Mouse (Mus musculus) midbrain, embryonic 15.5 days (tissue): ENCODE measurements around the gene Trpm7. TPM values are rescaled to one million over a fixed set of nuclear protein-coding genes. Genes with fewer than 3 reads are reported as not detected.

Source experiments
- ATAC-seq: fragments of 200-750 bp; cut with Nextera tagmentation; replicated peaks from 2 replicates; pipeline ENCODE4 v1.8.0; 2017; ENCODE audit warnings: moderate TSS enrichment
- H3K27ac ChIP-seq: fragments of 300-500 bp; sonication (generic); 2 replicates; pipeline ENCODE4 v1.5.1; 2015; ENCODE audit warnings: mild to moderate bottlenecking, inconsistent platforms
- H3K27me3 ChIP-seq: fragments of 300-500 bp; sonication (generic); replicated peaks from 2 replicates; pipeline ENCODE4 v1.6.1; 2015; ENCODE audit warnings: inconsistent platforms
- H3K36me3 ChIP-seq: fragments of 300-500 bp; sonication (generic); replicated peaks from 2 replicates; pipeline ENCODE4 v1.6.1; 2015; ENCODE audit warnings: inconsistent platforms
- H3K4me1 ChIP-seq: fragments of 300-500 bp; sonication (generic); 2 replicates; pipeline ENCODE4 v1.6.1; 2015; ENCODE audit warnings: inconsistent platforms
- H3K4me2 ChIP-seq: fragments of 300-500 bp; sonication (generic); 2 replicates; pipeline ENCODE4 v1.6.1; 2015; ENCODE audit warnings: inconsistent platforms, mild to moderate bottlenecking, moderate library complexity
- H3K4me3 ChIP-seq: fragments of 300-500 bp; sonication (generic); 2 replicates; pipeline ENCODE4 v1.5.1; 2015; ENCODE audit warnings: mild to moderate bottlenecking, inconsistent platforms
- H3K9ac ChIP-seq: fragments of 300-500 bp; sonication (generic); 2 replicates; pipeline ENCODE4 v1.6.1; 2015; ENCODE audit warnings: mild to moderate bottlenecking, inconsistent platforms
- H3K9me3 ChIP-seq: fragments of 300-500 bp; sonication (generic); 2 replicates; pipeline ENCODE4 v1.6.1; 2016; ENCODE audit warnings: inconsistent platforms
- WGBS: fragments of 180-500 bp; shearing (Covaris S2); methylation state at CpG from one replicate; pipeline ENCODE4 v1.1.7; 2015; ENCODE audit warnings: mixed read lengths; 5-methylcytosine and 5-hydroxymethylcytosine counted together
- microRNA-seq: library from miRNA; unstranded; fragments of <30 nt; microRNA quantifications from one replicate; pipeline ENCODE4, GENCODE M21; 2016
- polyA plus RNA-seq: library from polyadenylated mRNA; unstranded; fragments of >200 nt; fragmentation: Nextera tagmentation; extraction: Ambion mirVana; gene quantifications from 2 replicates; pipeline ENCODE4 v1.2.1, GENCODE M21; 2015

Trpm7 gene
- polyA plus RNA-seq, 1 experiment from 2014 or later: 40.0 TPM

DNA sequence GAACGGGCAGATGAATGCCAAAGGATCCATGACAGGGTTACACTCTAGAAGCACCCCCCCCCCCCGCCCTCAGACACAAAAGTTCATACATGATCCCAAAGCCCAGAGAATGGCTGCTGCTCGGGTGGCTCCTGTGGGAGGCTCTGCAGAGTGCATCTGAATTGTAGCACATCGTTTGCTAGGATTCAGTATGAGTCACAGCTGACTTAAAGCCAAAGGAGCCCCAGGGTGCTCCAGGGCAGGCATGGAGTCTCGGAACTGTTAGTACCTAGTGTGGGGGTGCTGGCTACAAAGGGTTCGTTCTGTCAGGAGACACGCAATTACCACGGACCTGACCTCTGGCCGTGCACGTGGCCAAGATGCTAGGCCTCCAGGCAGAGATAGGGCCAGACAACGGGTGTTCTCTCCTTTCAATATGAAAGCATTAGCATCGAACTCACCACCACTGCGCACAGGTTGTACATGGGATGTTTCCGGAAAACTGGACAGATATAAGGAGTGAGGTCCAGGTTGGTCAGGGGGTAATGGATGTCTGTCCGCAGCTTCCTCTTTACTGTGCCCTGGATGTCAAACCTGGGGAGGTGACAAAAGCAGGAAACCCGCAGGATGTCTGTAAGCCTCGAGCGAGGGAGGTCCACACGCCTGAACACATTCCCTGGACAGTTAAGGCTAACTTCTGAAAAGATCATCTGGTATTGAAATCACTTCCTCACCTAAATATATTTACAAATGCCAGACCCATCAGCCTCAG, 106.4 kb downstream of the Trpm7 start:
- no peaks in the 10 kb centered on the region for H3K36me3 ChIP-seq
- no peak overlapping the region for H3K4me3 ChIP-seq
- H3K9ac ChIP-seq: no peak overlapping the region
- no peaks in the 10 kb centered on the region for H3K4me1 ChIP-seq
- no peak overlapping the region for H3K27ac ChIP-seq
- H3K9me3 ChIP-seq: no peaks in the 10 kb centered on the region
- 76% methylated on average over 19 of the region's 19 CpGs for WGBS
- H3K27me3 ChIP-seq: no peaks in the 10 kb centered on the region
- no peak overlapping the region for H3K4me2 ChIP-seq
- ATAC-seq: no peak

DNA sequence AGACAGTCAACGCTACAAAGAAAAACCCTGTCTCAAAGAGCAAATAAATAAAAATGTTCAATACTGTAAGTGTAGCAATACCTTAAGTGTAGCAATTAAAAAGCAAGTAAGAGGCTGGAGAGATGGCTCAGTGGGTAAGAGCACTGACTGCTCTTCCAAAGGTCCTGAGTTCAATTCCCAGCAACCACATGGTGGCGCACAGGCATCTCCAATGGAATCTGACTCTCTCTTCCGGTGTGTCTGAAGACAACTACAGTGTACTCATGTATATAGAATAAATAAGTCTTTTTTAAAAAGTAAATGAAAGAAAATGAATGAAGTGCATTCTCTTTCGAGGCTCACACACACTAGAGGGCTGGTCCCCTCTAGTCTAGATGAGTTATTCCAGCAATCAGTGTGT, 107.8 kb downstream of the Trpm7 start:
- Histone ChIP-seq H3K4me2 (no peak overlapping the region), H3K27ac (no peak overlapping the region), H3K27me3 (no peaks in the 10 kb centered on the region), H3K4me1 (no peaks in the 10 kb centered on the region), H3K36me3 (no peaks in the 10 kb centered on the region), H3K9me3 (no peaks in the 10 kb centered on the region), H3K9ac (no peak overlapping the region), H3K4me3 (no peak overlapping the region)
- WGBS: 76% methylated on average over 4 of the region's 4 CpGs
- ATAC-seq: no peak

DNA sequence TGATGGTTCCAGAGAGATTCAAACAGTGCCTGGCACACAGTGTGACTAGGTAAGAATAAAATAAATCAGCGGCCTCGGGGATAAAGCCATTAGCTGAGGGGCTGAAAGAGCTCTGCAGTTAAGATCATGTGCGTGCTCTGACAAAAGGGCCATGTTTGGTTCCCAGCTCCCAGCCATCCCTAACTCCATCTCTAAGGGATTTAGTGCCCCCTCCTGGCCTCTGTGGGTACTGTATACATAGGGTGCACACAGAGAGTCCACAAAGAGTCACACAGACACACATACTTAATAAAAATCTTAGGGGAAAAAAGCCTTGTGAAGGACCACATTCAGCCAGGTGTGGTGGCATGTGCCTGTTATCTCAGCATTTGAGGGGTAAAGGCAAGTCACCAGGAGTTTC, 108.4 kb downstream of the Trpm7 start:
- no peak overlapping the region for H3K9ac ChIP-seq
- H3K36me3 ChIP-seq: peaks cover 1% of the 10 kb centered on the region; the same call in 1 of the 2 replicates
- no peaks in the 10 kb centered on the region for H3K9me3 ChIP-seq
- no peak overlapping the region for H3K4me3 ChIP-seq
- no peaks in the 10 kb centered on the region for H3K4me1 ChIP-seq
- no peak overlapping the region for H3K27ac ChIP-seq
- no peak overlapping the region for H3K4me2 ChIP-seq
- WGBS: 98% methylated on average over 3 of the region's 3 CpGs
- no peaks in the 10 kb centered on the region for H3K27me3 ChIP-seq
- ATAC-seq: no peak

DNA sequence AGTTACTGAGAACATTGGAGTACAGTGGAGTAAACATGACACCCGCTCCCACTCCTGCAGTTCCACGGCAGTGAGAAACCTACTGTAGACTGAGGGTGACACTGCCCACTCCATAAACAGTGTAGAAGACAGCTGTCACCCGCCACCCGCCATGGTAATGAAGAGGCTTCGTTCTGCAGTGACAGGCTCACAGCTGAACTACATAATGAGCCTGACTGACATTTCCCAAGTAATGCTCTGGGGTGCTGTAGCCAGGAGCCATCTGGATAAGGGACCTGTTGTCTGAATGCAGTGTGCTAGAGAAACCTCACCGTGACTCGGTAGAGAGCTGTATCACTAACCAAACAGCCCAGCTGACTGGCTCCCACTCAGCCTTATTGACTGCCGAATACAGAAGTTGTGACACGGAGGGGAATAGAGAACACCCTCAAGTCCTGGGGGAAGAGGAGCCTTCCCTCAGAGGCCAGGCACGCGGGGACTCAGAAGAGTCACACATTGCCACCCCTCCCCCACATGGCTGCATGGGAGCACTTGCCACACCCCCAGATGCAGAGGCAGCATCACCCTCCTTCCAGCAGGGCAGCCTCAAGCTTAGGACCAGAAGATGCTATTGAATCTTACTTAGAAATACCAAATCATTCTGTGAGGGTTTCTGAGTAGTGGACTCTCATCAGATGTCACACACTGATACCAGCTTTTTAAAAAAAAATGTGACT, 110.0 kb downstream of the Trpm7 start:
- peak; percentile 66 for ATAC-seq
- no peaks in the 10 kb centered on the region for H3K27me3 ChIP-seq
- no peaks in the 10 kb centered on the region for H3K4me1 ChIP-seq
- H3K4me2 ChIP-seq: 0 out of 2 replicates have a peak overlapping the region, but pooled peaks have one; percentile 4
- WGBS: 40% methylated on average over 11 of the region's 11 CpGs
- H3K36me3 ChIP-seq: peaks cover 15% of the 10 kb centered on the region
- H3K27ac ChIP-seq: no peak overlapping the region
- H3K9ac ChIP-seq: no peak overlapping the region
- H3K4me3 ChIP-seq: no peak overlapping the region
- no peaks in the 10 kb centered on the region for H3K9me3 ChIP-seq

DNA sequence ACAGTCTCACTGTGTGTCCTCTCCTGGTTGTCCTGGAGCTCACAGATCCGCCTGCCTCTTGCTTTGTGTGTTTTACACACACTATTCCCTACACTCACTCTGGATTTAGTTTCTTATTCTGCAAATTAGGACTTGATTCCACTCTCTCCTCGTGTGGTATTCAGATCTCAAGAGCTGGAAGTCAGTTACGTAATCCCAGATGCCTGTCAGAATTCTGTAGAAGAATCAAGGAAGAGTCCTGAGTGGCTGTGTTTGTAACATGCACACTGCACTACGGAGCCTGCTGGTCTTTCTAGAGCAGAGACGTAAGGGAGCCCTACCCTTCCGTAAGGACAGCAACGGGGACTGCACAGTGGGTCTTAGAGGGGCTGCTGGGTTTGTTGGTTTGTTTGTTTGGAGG, 116.7 kb downstream of the Trpm7 start:
- Histone ChIP-seq H3K27me3 (no peaks in the 10 kb centered on the region), H3K36me3 (peaks cover 71% of the 10 kb centered on the region), H3K9me3 (no peaks in the 10 kb centered on the region), H3K4me3 (no peak overlapping the region), H3K4me1 (no peaks in the 10 kb centered on the region), H3K9ac (no peak overlapping the region), H3K4me2 (no peak overlapping the region), H3K27ac (no peak overlapping the region)
- 95% methylated on average over 7 of the region's 7 CpGs for WGBS
- no peak for ATAC-seq

DNA sequence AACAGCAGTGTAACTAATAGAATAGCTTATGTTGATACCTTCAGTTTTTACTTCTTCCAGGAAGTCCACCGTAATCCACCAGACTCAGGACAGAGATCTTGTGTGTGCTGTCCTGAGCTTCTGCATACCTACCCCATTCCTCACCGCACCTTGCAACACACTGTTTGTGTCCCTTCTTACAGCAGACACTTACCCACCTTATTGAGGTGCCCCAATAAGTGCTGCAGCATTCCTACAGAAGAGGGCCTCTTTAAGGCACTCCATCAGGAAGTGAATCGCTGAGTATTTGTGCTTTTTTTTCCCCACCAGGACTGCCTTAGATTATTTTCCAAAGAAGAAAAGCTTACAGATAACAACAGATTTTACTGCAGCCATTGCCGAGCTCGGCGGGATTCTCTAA, 120.4 kb downstream of the Trpm7 start:
- Histone ChIP-seq H3K9ac (no peak overlapping the region), H3K4me2 (no peak overlapping the region), H3K9me3 (no peaks in the 10 kb centered on the region), H3K4me1 (no peaks in the 10 kb centered on the region), H3K27me3 (no peaks in the 10 kb centered on the region), H3K27ac (no peak overlapping the region), H3K4me3 (no peak overlapping the region), H3K36me3 (peaks cover 70% of the 10 kb centered on the region)
- no peak for ATAC-seq
- 95% methylated on average over 6 of the region's 6 CpGs for WGBS

DNA sequence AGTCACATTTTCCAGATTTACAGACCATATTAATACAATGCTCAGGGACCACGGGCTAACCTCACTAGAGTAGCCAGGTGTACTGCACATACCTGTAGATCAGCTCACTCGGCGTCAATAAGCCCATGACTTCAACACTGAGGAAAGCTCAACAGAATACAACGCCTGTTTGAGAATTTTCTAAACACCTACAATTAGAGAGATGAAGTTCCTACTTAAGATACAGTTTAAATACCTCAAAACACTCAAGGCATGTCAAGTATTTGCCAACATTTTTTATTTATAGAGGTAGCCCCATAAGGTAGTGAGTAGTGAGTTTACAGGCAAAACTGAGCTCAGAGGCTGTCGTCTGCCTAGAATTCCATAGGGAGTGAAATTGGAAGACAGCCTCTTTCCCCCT, 132.6 kb downstream of the Trpm7 start:
- Histone ChIP-seq H3K36me3 (peaks cover 42% of the 10 kb centered on the region), H3K27me3 (no peaks in the 10 kb centered on the region), H3K4me2 (no peak overlapping the region), H3K4me1 (no peaks in the 10 kb centered on the region), H3K9ac (no peak overlapping the region), H3K4me3 (no peak overlapping the region), H3K9me3 (no peaks in the 10 kb centered on the region), H3K27ac (no peak overlapping the region)
- 94% methylated on average over 5 of the region's 5 CpGs for WGBS
- no peak for ATAC-seq

Small RNAs within 50 kb of the gene (microRNA-seq; reads per million reads assigned to microRNA genes)
- 1.8 reads per million, percentile 2 among the genes with 10 or more reads in this experiment for gene Mir3473g

Other genes starting within 250 kb of the Trpm7 start
- 41.3 and 44.1 TPM in 2 replicates for gene Gabpb1, start 199.9 kb downstream of the Trpm7 start, polyA plus RNA-seq
- 28.1 and 28.4 TPM in 2 replicates for gene Usp8, start 168.9 kb downstream of the Trpm7 start, polyA plus RNA-seq
- 2.1 and 2.3 TPM in 2 replicates for gene Usp50, start 92.8 kb downstream of the Trpm7 start, polyA plus RNA-seq
- gene Sppl2a, start 57.0 kb upstream of the Trpm7 start, polyA plus RNA-seq: 32.6 and 35.7 TPM in 2 replicates
- gene Ap4e1, start 132.5 kb upstream of the Trpm7 start, polyA plus RNA-seq: 10.5 and 14.0 TPM in 2 replicates
- 27.3 and 28.2 TPM in 2 replicates for gene Blvra, start 194.4 kb upstream of the Trpm7 start, polyA plus RNA-seq